Mouse (Mus musculus) common myeloid progenitor, adult 5-6 weeks (primary cell): ENCODE data around the gene Hoxc12. TPM values are rescaled to one million over a fixed set of nuclear protein-coding genes. Genes with fewer than 3 reads are reported as not detected.

Experiments
- ATAC-seq: replicated peaks from 2 replicates; pipeline ENCODE4 v1.8.0; 2016; ENCODE audit warnings: low read depth, mild to moderate bottlenecking, moderate TSS enrichment, inconsistent platforms; ENCODE audit not compliant: poor library complexity, severe bottlenecking
- total RNA-seq: library from RNA; stranded (forward); fragments of 200-1000, 187-1606 nt; gene quantifications from 2 replicates; pipeline ENCODE4 v1.2.3, GENCODE M21; 2017

The Hoxc12 gene
- total RNA-seq, 1 experiment from 2014 or later: not detected

- no peak for ATAC-seq
These were observed 1.7 kb upstream of the Hoxc12 start for GRCm38 (mm10) chr15:102934897-102935296.

- ATAC-seq: no peak
These were observed 594 bp downstream of the Hoxc12 start for GRCm38 (mm10) chr15:102937036-102937666.

GRCm38 (mm10) chr15:102939256-102940155 lies 2.9 kb downstream of the Hoxc12 start:
- no peak for ATAC-seq

- ATAC-seq: no peak
These were observed 6.3 kb downstream of the Hoxc12 start for GRCm38 (mm10) chr15:102942739-102943467.

- no peak for ATAC-seq
These were observed 6.9 kb downstream of the Hoxc12 start for GRCm38 (mm10) chr15:102943468-102943813.

- no peak for ATAC-seq
These were observed 8.9 kb downstream of the Hoxc12 start for GRCm38 (mm10) chr15:102945185-102946077.

- no peak for ATAC-seq
These were observed 10.7 kb downstream of the Hoxc12 start for GRCm38 (mm10) chr15:102947276-102947675.

GRCm38 (mm10) chr15:102948842-102949241 lies 12.3 kb downstream of the Hoxc12 start:
- ATAC-seq: no peak

GRCm38 (mm10) chr15:102949696-102950095 lies 13.1 kb downstream of the Hoxc12 start:
- no peak for ATAC-seq

GRCm38 (mm10) chr15:102950877-102951276 lies 14.3 kb downstream of the Hoxc12 start:
- ATAC-seq: no peak

- ATAC-seq: no peak
These were observed 17.0 kb downstream of the Hoxc12 start for GRCm38 (mm10) chr15:102953561-102953960.

- peak; percentile 22; the same call in 1 of the 2 replicates for ATAC-seq
These were observed 17.8 kb downstream of the Hoxc12 start, which contains the start of gene Hoxc11 for GRCm38 (mm10) chr15:102954192-102955006. Gene Hoxc11 (plus strand): TSS chr15:102954427.

- ATAC-seq: no peak
These were observed 18.4 kb downstream of the Hoxc12 start for GRCm38 (mm10) chr15:102955007-102955382.

GRCm38 (mm10) chr15:102955833-102956640 lies 19.5 kb downstream of the Hoxc12 start:
- ATAC-seq: no peak

GRCm38 (mm10) chr15:102956906-102957305 lies 20.3 kb downstream of the Hoxc12 start:
- ATAC-seq: no peak

GRCm38 (mm10) chr15:102959663-102960191 lies 23.2 kb downstream of the Hoxc12 start:
- ATAC-seq: no peak

- no peak for ATAC-seq
These were observed 25.2 kb downstream of the Hoxc12 start for GRCm38 (mm10) chr15:102961728-102962127.

- no peak for ATAC-seq
These were observed 25.9 kb downstream of the Hoxc12 start for GRCm38 (mm10) chr15:102962492-102962891.
